Mouse (Mus musculus) ES-E14 (cell line): ENCODE measurements around the gene Gm5431.
"Not testable (repeated sequence)": the region's sequence is repeated elsewhere in the genome, so short reads cannot be mapped to it uniquely, and the experiment has no call there.

Source experiments
- CHD2 ChIP-seq: IDR thresholded peaks from 2 replicates; pipeline ENCODE4 v1.6.1; 2014; ENCODE audit warnings: mild to moderate bottlenecking, low read depth, low read length, inconsistent platforms
- MAFK ChIP-seq: IDR thresholded peaks from 2 replicates; pipeline ENCODE4 v1.6.1; 2014; ENCODE audit warnings: mild to moderate bottlenecking, low read depth, low read length, inconsistent platforms; ENCODE audit not compliant: insufficient read depth
- ZNF384 ChIP-seq: IDR thresholded peaks from 2 replicates; pipeline ENCODE4 v1.6.1; 2012; ENCODE audit warnings: low read depth, low read length, inconsistent platforms

GRCm38 (mm10) chr11:48926437-48926836, 24.4 kb upstream of the Gm5431 start:
- not testable (repeated sequence) for TF ChIP-seq MAFK, ZNF384, CHD2
